Mouse (Mus musculus) spleen, adult 2 months (tissue): ENCODE measurements around the gene Tmem266. TPM values are rescaled to one million over a fixed set of nuclear protein-coding genes. Genes with fewer than 3 reads are reported as not detected.
A peak's percentile ranks its signal among the peaks of the same experiment; 100 is the strongest.

Experiments
- DNase-seq, 2 experiments: peaks; one replicate each; pipeline versions ENCODE4 v3.0.0 to v3.0.0-alpha.2; 2012 to 2021; ENCODE audit warnings: low spot score in 2 of 2, low read depth in 1 of 2
- H3K27ac ChIP-seq: fragments of 200-500 bp; 2 replicates; pipeline ENCODE4 v1.5.1; 2012; ENCODE audit warnings: low read length, inconsistent platforms; ENCODE audit not compliant: insufficient read depth
- H3K27me3 ChIP-seq: fragments of 200-500 bp; 2 replicates; pipeline ENCODE4 v1.6.1; 2012; ENCODE audit warnings: mild to moderate bottlenecking, moderate library complexity, low read length, inconsistent platforms; ENCODE audit not compliant: control insufficient read depth, insufficient read depth
- H3K36me3 ChIP-seq: fragments of 200-500 bp; 2 replicates; pipeline ENCODE4 v1.6.1; 2012; ENCODE audit warnings: mild to moderate bottlenecking, low read length, inconsistent platforms; ENCODE audit not compliant: control insufficient read depth, insufficient read depth
- H3K4me1 ChIP-seq: fragments of 200-500 bp; 2 replicates; pipeline ENCODE4 v1.6.1; 2011; ENCODE audit warnings: inconsistent platforms; ENCODE audit not compliant: control insufficient read depth, insufficient read depth, insufficient read length
- H3K4me3 ChIP-seq: fragments of 200-500 bp; 2 replicates; pipeline ENCODE4 v1.5.1; 2011; ENCODE audit warnings: mild to moderate bottlenecking, inconsistent platforms; ENCODE audit not compliant: insufficient read depth, insufficient read length; ENCODE audit errors: extremely low read depth
- CTCF ChIP-seq: fragments of 200-500 bp; IDR thresholded peaks from 2 replicates; pipeline ENCODE4 v1.5.1; 2011; ENCODE audit warnings: mild to moderate bottlenecking, inconsistent platforms; ENCODE audit not compliant: insufficient read depth, insufficient read length, insufficient replicate concordance; ENCODE audit errors: extremely low read depth
- POLR2A ChIP-seq: fragments of 200-500 bp; IDR thresholded peaks from 2 replicates; pipeline ENCODE4 v1.6.1; 2011; ENCODE audit warnings: low read depth, low read length, inconsistent platforms
- whole genome bisulfite sequencing: fragments of 180-500 bp; shearing (Covaris S2); methylation state at CpG from one replicate; pipeline ENCODE4 v1.1.7; 2018; 5-methylcytosine and 5-hydroxymethylcytosine counted together
- polyA plus RNA-seq: library from polyadenylated mRNA; depleted of rRNA; stranded (reverse); fragments of >200 nt; gene quantifications from 2 replicates; pipeline ENCODE4 v1.2.3, GENCODE M21; 2012; rRNA removed

The Tmem266 gene
- 0.08 and 0.19 TPM in 2 replicates for polyA plus RNA-seq

DNA sequence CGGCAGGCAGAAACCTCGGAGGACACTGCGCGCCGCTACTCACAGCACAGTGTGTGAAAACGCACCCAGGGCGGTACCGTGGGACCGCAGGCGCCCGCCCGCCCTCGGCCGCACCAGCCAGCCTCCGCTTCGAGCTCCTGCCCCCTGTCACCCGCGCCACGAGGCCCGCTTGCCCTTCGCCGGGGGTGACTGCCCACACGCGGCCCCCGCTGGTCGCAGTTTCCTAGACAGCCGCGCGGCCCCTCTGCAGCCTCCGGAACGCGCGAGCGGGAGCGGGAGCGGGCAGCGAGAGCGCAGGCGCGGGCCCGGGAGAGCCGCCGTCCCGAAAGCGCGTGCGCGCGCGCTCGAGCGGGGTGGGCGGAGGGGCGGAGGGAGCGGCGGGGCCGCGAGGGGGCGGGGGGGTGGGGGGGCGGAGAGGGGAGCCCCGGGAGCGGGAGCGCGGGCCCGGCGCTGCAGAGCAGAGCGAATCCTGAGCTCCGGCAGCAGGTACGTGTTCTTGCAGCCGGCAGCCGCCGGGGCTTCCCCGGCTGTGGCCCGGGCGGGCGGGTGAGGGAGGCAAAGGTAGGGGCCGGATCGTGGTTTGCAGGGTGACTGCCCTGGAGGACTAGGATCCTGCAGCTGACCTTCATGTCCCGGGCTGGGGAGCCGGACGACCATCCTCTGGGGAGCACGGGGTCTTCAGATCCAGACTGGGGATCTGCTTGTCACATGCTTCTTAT, at the start of gene Tmem266, which contains the start of gene Nrg4:
Gene Tmem266 (plus strand): TSS at position 399 of the 719 bp plus-strand sequence.
Gene Nrg4 (minus strand): TSS at position 330 of the 719 bp plus-strand sequence.
- under 1% methylated on average over 75 of the region's 82 CpGs for WGBS
- Histone ChIP-seq H3K27me3 (peaks cover 9% of the 10 kb centered on the region), H3K27ac (no peak within 1 kb of the TSS), H3K36me3 (no peaks in the 10 kb centered on the region), H3K4me1 (peaks cover 4% of the 10 kb centered on the region; the same call in 1 of the 2 replicates), H3K4me3 (peak within 1 kb of the TSS; percentile 77)
- TF ChIP-seq CTCF, result no peak
- no peak for TF ChIP-seq POLR2A
- DNase-seq, result peak in 1 of 2 experiments; percentile 47

GRCm38 (mm10) chr9:55277562-55277961, 49.2 kb upstream of the Tmem266 start:
- H3K27me3 ChIP-seq, result no peaks in the 10 kb centered on the region
- WGBS, result 77% methylated on average over 4 of the region's 4 CpGs
- H3K4me3 ChIP-seq, result no peak overlapping the region
- H3K4me1 ChIP-seq, result no peaks in the 10 kb centered on the region
- H3K27ac ChIP-seq, result no peak overlapping the region
- TF ChIP-seq CTCF (no peak), POLR2A (no peak)
- no peak for DNase-seq
- H3K36me3 ChIP-seq, result no peaks in the 10 kb centered on the region

GRCm38 (mm10) chr9:55279114-55279825, 47.4 kb upstream of the Tmem266 start:
- WGBS, result 89% methylated on average over 8 of the region's 8 CpGs
- Histone ChIP-seq H3K27ac (no peak overlapping the region), H3K36me3 (no peaks in the 10 kb centered on the region), H3K4me3 (no peak overlapping the region), H3K27me3 (no peaks in the 10 kb centered on the region), H3K4me1 (peaks cover 2% of the 10 kb centered on the region; the same call in 1 of the 2 replicates)
- TF ChIP-seq CTCF, result no peak
- DNase-seq, result no peak

DNA sequence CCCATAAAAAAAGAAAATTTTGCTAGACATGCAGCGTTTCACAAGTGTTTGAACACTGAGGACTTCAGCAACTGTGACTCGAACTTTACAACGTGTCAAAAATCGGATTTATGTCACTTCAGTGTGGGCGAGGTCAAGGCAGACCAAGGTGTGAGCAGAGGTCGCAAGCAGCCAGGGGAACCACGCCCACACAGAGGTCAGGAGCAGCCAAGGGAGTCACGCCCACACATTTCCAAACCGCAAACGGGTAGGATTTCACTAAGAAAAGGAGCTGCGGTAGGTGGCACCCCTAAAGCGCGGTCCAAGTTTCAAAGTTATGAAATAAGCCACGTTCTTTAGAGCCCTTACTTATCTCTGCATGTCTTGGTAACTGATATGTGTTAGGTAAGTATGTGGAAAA, 43.2 kb upstream of the Tmem266 start:
- DNase-seq, result peak in 1 of 2 experiments; percentile 9
- WGBS, result 2% methylated on average over 14 of the region's 14 CpGs

DNA sequence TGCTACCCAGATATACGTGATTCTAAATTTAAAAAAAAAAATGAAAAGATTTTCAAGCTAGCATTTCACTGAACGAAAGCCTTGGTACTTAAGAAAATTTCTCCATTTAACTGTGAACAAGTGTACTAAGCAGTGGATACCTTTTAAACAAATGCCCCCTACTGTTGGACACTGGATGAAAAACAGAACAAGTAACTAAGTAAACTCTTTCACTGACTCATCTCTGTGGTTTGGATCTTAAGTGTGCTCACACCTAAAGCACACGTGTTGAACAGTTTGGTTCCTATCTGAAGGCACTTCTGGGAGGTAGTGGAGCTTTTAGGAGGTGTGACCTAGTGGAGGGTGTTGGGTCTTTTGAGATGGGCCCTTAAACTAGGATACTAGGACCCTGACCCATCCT, 41.5 kb upstream of the Tmem266 start:
- TF ChIP-seq POLR2A (no peak), CTCF (no peak)
- no peaks in the 10 kb centered on the region for H3K27me3 ChIP-seq
- peaks cover 2% of the 10 kb centered on the region; the same call in 1 of the 2 replicates for H3K4me1 ChIP-seq
- H3K4me3 ChIP-seq, result no peak overlapping the region
- no peaks in the 10 kb centered on the region for H3K36me3 ChIP-seq
- 58% methylated on average over 3 of the region's 3 CpGs for WGBS
- no peak overlapping the region for H3K27ac ChIP-seq
- DNase-seq, result no peak

More for the DNA sequence above, 43.2 kb upstream of the Tmem266 start:
- Histone ChIP-seq H3K4me1 (peaks cover 2% of the 10 kb centered on the region; the same call in 1 of the 2 replicates), H3K4me3 (no peak overlapping the region; the same call in 1 of the 2 replicates), H3K27me3 (no peaks in the 10 kb centered on the region), H3K27ac (no peak overlapping the region), H3K36me3 (no peaks in the 10 kb centered on the region)
- no peak for TF ChIP-seq POLR2A
- TF ChIP-seq CTCF, result no peak

GRCm38 (mm10) chr9:55289475-55290198, 37.1 kb upstream of the Tmem266 start:
- Histone ChIP-seq H3K4me1 (no peaks in the 10 kb centered on the region), H3K36me3 (no peaks in the 10 kb centered on the region), H3K27ac (no peak overlapping the region), H3K27me3 (no peaks in the 10 kb centered on the region), H3K4me3 (no peak overlapping the region)
- no peak for DNase-seq
- WGBS, result 69% methylated on average over 3 of the region's 3 CpGs
- TF ChIP-seq POLR2A (no peak), CTCF (no peak)

- Histone ChIP-seq H3K36me3 (no peaks in the 10 kb centered on the region), H3K27me3 (no peaks in the 10 kb centered on the region), H3K4me1 (no peaks in the 10 kb centered on the region), H3K4me3 (no peak overlapping the region), H3K27ac (no peak overlapping the region)
- DNase-seq, result no peak
- TF ChIP-seq CTCF, result no peak
- no peak for TF ChIP-seq POLR2A
- 89% methylated on average over 4 of the region's 4 CpGs for WGBS
These were observed 34.7 kb upstream of the Tmem266 start for GRCm38 (mm10) chr9:55291966-55292365.
